Comparison of ENCODE assay signal across 12 mouse cellular contexts in genomic region chr16:17809125-17809524, GRCm38 (mm10). TPM values are rescaled to one million over a fixed set of nuclear protein-coding genes. Genes with fewer than 3 reads are reported as not detected.
DNase-seq lines count a peak whose midpoint lies in the region; ATAC-seq and TF ChIP-seq lines count a peak whose summit lies in the region.
"Had no signal": no experiment of that assay in that cellular context is flagged by ENCODE, and none has a peak within 500 bp of the region (broad histone marks: within the 10 kb centered on the region; RNA-seq: fewer than 3 reads in every experiment).

No protein-coding gene starts in this region.

- no peak overlapping the region for H3K4me2 ChIP-seq in intestine, embryonic 14.5 days (ENCODE audit: low read length)
- H3K4me2 ChIP-seq in intestine, postnatal 0 days (replicated peaks; ENCODE audit: low read depth), result no peak overlapping the region
- H3K4me2 ChIP-seq in limb, embryonic 14.5 days (replicated peaks; ENCODE audit: low read depth, low read length, severe bottlenecking), result peak overlapping the region; percentile 19; the same call in 1 of the 2 replicates
- H3K4me2 ChIP-seq: hindbrain, embryonic 12.5 days; liver, embryonic 15.5 days had no signal

- no peak overlapping the region for H3K27ac ChIP-seq in cerebellum, adult 2 months (ENCODE audit: insufficient read depth, low read length)
- peak overlapping the region; percentile 77 for H3K27ac ChIP-seq in intestine, embryonic 14.5 days (ENCODE audit: low read depth)
- no peak overlapping the region for H3K27ac ChIP-seq in intestine, postnatal 0 days (ENCODE audit: low read depth, low read length)
- peak overlapping the region; percentile 94 for H3K27ac ChIP-seq in limb, embryonic 14.5 days (replicated peaks; ENCODE audit: low read depth, low read length)
- H3K27ac ChIP-seq: liver, embryonic 15.5 days; midbrain, embryonic 10.5 days had no signal

- DNase-seq in cerebellum, adult 9-10 months, result peak; percentile 25
- DNase-seq in cerebellum, adult 2 months, result no peak
- no peak for DNase-seq in intestine, embryonic 14.5 days (ENCODE audit: low spot score)
- peak; percentile 86 for DNase-seq in adipocyte (ENCODE audit: low spot score)
- DNase-seq in limb, embryonic 14.5 days (ENCODE audit: low spot score), result no peak
- no peak for DNase-seq in layer of hippocampus, postnatal 14 days (ENCODE audit: low spot score in 2 of 2)
- no peak for DNase-seq in spleen, adult 18-20 months
- DNase-seq: B cell, adult 2 months had no signal

- H3K27me3 ChIP-seq in cerebellum, adult 2 months (ENCODE audit: control insufficient read depth, insufficient read depth, low read length), result 0 out of 2 replicates have a peak, but pooled peaks cover 1% of the 10 kb centered on the region
- peaks cover 21% of the 10 kb centered on the region for H3K27me3 ChIP-seq in intestine, embryonic 14.5 days (replicated peaks; ENCODE audit: control insufficient read depth, insufficient read depth, low read length)
- peaks cover 43% of the 10 kb centered on the region for H3K27me3 ChIP-seq in intestine, postnatal 0 days (replicated peaks; ENCODE audit: control insufficient read depth, insufficient read depth, low read length)
- no peaks in the 10 kb centered on the region for H3K27me3 ChIP-seq in limb, embryonic 14.5 days (ENCODE audit: control insufficient read depth, insufficient read depth, low read length)

- H3K9ac ChIP-seq in intestine, embryonic 14.5 days (ENCODE audit: low read length), result no peak overlapping the region
- H3K9ac ChIP-seq in intestine, postnatal 0 days (ENCODE audit: low read depth, low read length), result no peak overlapping the region
- H3K9ac ChIP-seq in limb, embryonic 14.5 days (ENCODE audit: low read depth, low read length, severe bottlenecking), result no peak overlapping the region
- H3K9ac ChIP-seq: hindbrain, embryonic 12.5 days; liver, embryonic 15.5 days had no signal

- WGBS in cerebellum, adult 2 months, result 64% methylated on average over 4 of the region's 4 CpGs
- 80% methylated on average over 4 of the region's 4 CpGs for WGBS in intestine, embryonic 14.5 days
- WGBS in intestine, postnatal 0 days, result 82% methylated on average over 4 of the region's 4 CpGs
- 78% methylated on average over 4 of the region's 4 CpGs for WGBS in limb, embryonic 14.5 days

- no peak for TF ChIP-seq CTCF in cerebellum, adult 2 months (IDR thresholded peaks at IDR 0.05; ENCODE audit: borderline replicate concordance, insufficient read depth, low read depth, low read length)
- TF ChIP-seq CTCF in intestine, postnatal 0 days (IDR thresholded peaks at IDR 0.05; ENCODE audit: low read depth), result no peak

- no peak for TF ChIP-seq POLR2A in cerebellum, adult 2 months (IDR thresholded peaks at IDR 0.05; ENCODE audit: borderline replicate concordance, insufficient read depth, low read length)
- no peak for TF ChIP-seq POLR2A in limb, embryonic 14.5 days (IDR thresholded peaks at IDR 0.05; ENCODE audit: borderline replicate concordance, extremely low read depth, insufficient read depth, insufficient read length)

- H3K36me3 ChIP-seq in intestine, embryonic 14.5 days (ENCODE audit: control insufficient read depth, insufficient read depth, low read length), result 0 out of 2 replicates have a peak, but pooled peaks cover 5% of the 10 kb centered on the region
- 0 out of 2 replicates have a peak, but pooled peaks cover 4% of the 10 kb centered on the region for H3K36me3 ChIP-seq in intestine, postnatal 0 days (ENCODE audit: control insufficient read depth, insufficient read depth)
- H3K36me3 ChIP-seq in limb, embryonic 14.5 days (ENCODE audit: control insufficient read depth, insufficient read depth, low read length), result peaks cover 48% of the 10 kb centered on the region
- H3K36me3 ChIP-seq: hindbrain, embryonic 12.5 days; liver, embryonic 15.5 days; midbrain, embryonic 10.5 days had no signal

- ATAC-seq in intestine, embryonic 14.5 days (replicated peaks; ENCODE audit: low FRiP score, low TSS enrichment, low read depth), result no peak
- ATAC-seq in intestine, postnatal 0 days, result no peak
- ATAC-seq in limb, embryonic 14.5 days (ENCODE audit: low FRiP score, low read depth), result no peak

- H3K9me3 ChIP-seq in intestine, embryonic 14.5 days (ENCODE audit: control insufficient read depth, low read length), result no peaks in the 10 kb centered on the region
- no peaks in the 10 kb centered on the region for H3K9me3 ChIP-seq in intestine, postnatal 0 days (ENCODE audit: control insufficient read depth)
- H3K9me3 ChIP-seq in limb, embryonic 14.5 days (ENCODE audit: control insufficient read depth, low read length), result no peaks in the 10 kb centered on the region
- H3K9me3 ChIP-seq: hindbrain, embryonic 12.5 days; liver, embryonic 15.5 days; midbrain, embryonic 10.5 days had no signal

- no peak overlapping the region for H3K4me3 ChIP-seq in cerebellum, adult 2 months (replicated peaks; ENCODE audit: insufficient read depth, low read depth, low read length)
- no peak overlapping the region for H3K4me3 ChIP-seq in intestine, embryonic 14.5 days (ENCODE audit: low read depth, low read length)
- no peak overlapping the region for H3K4me3 ChIP-seq in intestine, postnatal 0 days (ENCODE audit: low read depth, low read length)
- H3K4me3 ChIP-seq in limb, embryonic 14.5 days (replicated peaks; ENCODE audit: low read length), result no peak overlapping the region
- H3K4me3 ChIP-seq: hindbrain, embryonic 12.5 days; liver, embryonic 15.5 days; midbrain, embryonic 10.5 days had no signal

- peaks cover 5% of the 10 kb centered on the region for H3K4me1 ChIP-seq in cerebellum, adult 2 months (ENCODE audit: control insufficient read depth, insufficient read depth, low read length)
- H3K4me1 ChIP-seq in intestine, embryonic 14.5 days (replicated peaks; ENCODE audit: control insufficient read depth, insufficient read depth, low read length), result peaks cover 40% of the 10 kb centered on the region
- 0 out of 2 replicates have a peak, but pooled peaks cover 7% of the 10 kb centered on the region for H3K4me1 ChIP-seq in intestine, postnatal 0 days (replicated peaks; ENCODE audit: control insufficient read depth, insufficient read depth, low read length)
- peaks cover 68% of the 10 kb centered on the region for H3K4me1 ChIP-seq in limb, embryonic 14.5 days (ENCODE audit: control insufficient read depth, insufficient read depth, low read length)

RNA-seq across cellular contexts. Expression of gene Scarf2, which starts 12.0 kb away (rescaled TPM):
- polyA plus RNA-seq in cerebellum, adult 2 months (2012; rRNA removed), result 2.1 and 2.5 TPM in 2 replicates
- polyA plus RNA-seq in intestine, embryonic 14.5 days (2014; fragmentation: Nextera tagmentation; extraction: Ambion mirVana), result 16.2 and 18.2 TPM in 2 replicates
- 6.3 and 6.9 TPM in 2 replicates for polyA plus RNA-seq in intestine, postnatal 0 days (2015; fragmentation: Nextera tagmentation; extraction: Ambion mirVana)
- polyA plus RNA-seq in limb, embryonic 14.5 days (2012; rRNA removed), result 232 and 360 TPM in 2 replicates
- polyA plus RNA-seq in limb, embryonic 14.5 days (2014; fragmentation: Nextera tagmentation; extraction: Ambion mirVana), result 51.3 and 64.9 TPM in 2 replicates
- total RNA-seq in layer of hippocampus, postnatal 14 days (2021), result 1 to 10 TPM; 3.9 TPM

RNA-seq across cellular contexts. Expression of gene B830017H08Rik, which starts 23.8 kb away (rescaled TPM):
- 4.3 and 4.7 TPM in 2 replicates for polyA plus RNA-seq in cerebellum, adult 2 months (2012; rRNA removed)
- polyA plus RNA-seq in intestine, embryonic 14.5 days (2014; fragmentation: Nextera tagmentation; extraction: Ambion mirVana), result 0.13 TPM in 1 of 2 replicates, not detected in the other
- not detected in 2 replicates for polyA plus RNA-seq in intestine, postnatal 0 days (2015; fragmentation: Nextera tagmentation; extraction: Ambion mirVana)
- 0.49 and 0.58 TPM in 2 replicates for polyA plus RNA-seq in limb, embryonic 14.5 days (2012; rRNA removed)
- polyA plus RNA-seq in limb, embryonic 14.5 days (2014; fragmentation: Nextera tagmentation; extraction: Ambion mirVana), result 0.17 and 0.69 TPM in 2 replicates
- 1 to 10 TPM; 5.8 to 6.3 TPM for total RNA-seq in layer of hippocampus, postnatal 14 days (2021)
- polyA plus RNA-seq: liver, embryonic 15.5 days; midbrain, embryonic 10.5 days had no signal

RNA-seq across cellular contexts. Expression of gene Car15, which starts 29.0 kb away (rescaled TPM):
- 48.4 and 58.9 TPM in 2 replicates for polyA plus RNA-seq in cerebellum, adult 2 months (2012; rRNA removed)
- 2.4 and 2.7 TPM in 2 replicates for polyA plus RNA-seq in intestine, embryonic 14.5 days (2014; fragmentation: Nextera tagmentation; extraction: Ambion mirVana)
- polyA plus RNA-seq in intestine, postnatal 0 days (2015; fragmentation: Nextera tagmentation; extraction: Ambion mirVana), result 0.39 and 0.59 TPM in 2 replicates
- polyA plus RNA-seq in limb, embryonic 14.5 days (2012; rRNA removed), result 8.6 and 11.5 TPM in 2 replicates
- polyA plus RNA-seq in limb, embryonic 14.5 days (2014; fragmentation: Nextera tagmentation; extraction: Ambion mirVana), result 3.2 and 3.4 TPM in 2 replicates
- total RNA-seq in layer of hippocampus, postnatal 14 days (2021), result 10 to 100 TPM; 12.9 to 13.8 TPM

RNA-seq across cellular contexts. Expression of gene Klhl22, which starts 49.7 kb away (rescaled TPM):
- 101 and 106 TPM in 2 replicates for polyA plus RNA-seq in cerebellum, adult 2 months (2012; rRNA removed)
- polyA plus RNA-seq in intestine, embryonic 14.5 days (2014; fragmentation: Nextera tagmentation; extraction: Ambion mirVana), result 66.5 and 70.8 TPM in 2 replicates
- 29.0 and 29.9 TPM in 2 replicates for polyA plus RNA-seq in intestine, postnatal 0 days (2015; fragmentation: Nextera tagmentation; extraction: Ambion mirVana)
- polyA plus RNA-seq in limb, embryonic 14.5 days (2012; rRNA removed), result 124 and 176 TPM in 2 replicates
- polyA plus RNA-seq in limb, embryonic 14.5 days (2014; fragmentation: Nextera tagmentation; extraction: Ambion mirVana), result 87.2 and 101 TPM in 2 replicates
- 100 to 1,000 TPM in 1 of 2 experiments, 10 to 100 TPM in 1; 91.8 to 108 TPM for total RNA-seq in layer of hippocampus, postnatal 14 days (2021)

Comparison
In these comparisons a context has a peak if more than half of its experiments do, and no peak if none do; other contexts are left out.
1. DNase-seq: peak in cerebellum, adult 9-10 months (single experiment) and adipocyte (single experiment); none in cerebellum, adult 2 months (0 of 2), intestine, embryonic 14.5 days (single experiment), limb, embryonic 14.5 days (single experiment), layer of hippocampus, postnatal 14 days (0 of 2) and spleen, adult 18-20 months (0 of 2).
2. H3K27ac ChIP-seq: peak in intestine, embryonic 14.5 days (single experiment) and limb, embryonic 14.5 days (single experiment); none in cerebellum, adult 2 months (single experiment) and intestine, postnatal 0 days (single experiment).